Mouse (Mus musculus) limb, embryonic 13.5 days (tissue): Measurements from ENCODE around the gene Podxl. TPM values are rescaled to one million over a fixed set of nuclear protein-coding genes. Genes with fewer than 3 reads are reported as not detected.

ENCODE experiments used
- ATAC-seq: fragments of 200-750 bp; cut with Nextera tagmentation; 2 replicates; pipeline ENCODE4 v1.8.0; 2017; ENCODE audit warnings: low read depth, moderate number of reproducible peaks, moderate TSS enrichment; ENCODE audit not compliant: low FRiP score
- H3K27ac ChIP-seq: fragments of 300-500 bp; sonication (generic); 2 replicates; pipeline ENCODE4 v1.5.1; 2015; ENCODE audit warnings: inconsistent platforms, mild to moderate bottlenecking, moderate library complexity
- H3K27me3 ChIP-seq: fragments of 300-500 bp; sonication (generic); 2 replicates; pipeline ENCODE4 v1.6.1; 2015; ENCODE audit warnings: mild to moderate bottlenecking, inconsistent platforms
- H3K36me3 ChIP-seq: fragments of 300-500 bp; sonication (generic); 2 replicates; pipeline ENCODE4 v1.6.1; 2015; ENCODE audit warnings: inconsistent platforms, mild to moderate bottlenecking, moderate library complexity
- H3K4me1 ChIP-seq: fragments of 300-500 bp; sonication (generic); 2 replicates; pipeline ENCODE4 v1.6.1; 2015; ENCODE audit warnings: inconsistent platforms
- H3K4me2 ChIP-seq: fragments of 300-500 bp; sonication (generic); replicated peaks from 2 replicates; pipeline ENCODE4 v1.6.1; 2015; ENCODE audit warnings: inconsistent platforms, mild to moderate bottlenecking, moderate library complexity
- H3K4me3 ChIP-seq: fragments of 300-500 bp; sonication (generic); 2 replicates; pipeline ENCODE4 v1.5.1; 2015; ENCODE audit warnings: moderate library complexity, mild to moderate bottlenecking, inconsistent platforms
- H3K9ac ChIP-seq: fragments of 300-500 bp; sonication (generic); 2 replicates; pipeline ENCODE4 v1.6.1; 2015; ENCODE audit warnings: mild to moderate bottlenecking, inconsistent platforms
- H3K9me3 ChIP-seq: fragments of 300-500 bp; sonication (generic); 2 replicates; pipeline ENCODE4 v1.6.1; 2016; ENCODE audit warnings: inconsistent platforms
- WGBS: fragments of 180-500 bp; shearing (Covaris S2); methylation state at CpG from one replicate; pipeline ENCODE4 v1.1.7; 2015; 5-methylcytosine and 5-hydroxymethylcytosine counted together
- polyA plus RNA-seq: library from polyadenylated mRNA; unstranded; fragments of >200 nt; fragmentation: Nextera tagmentation; extraction: Ambion mirVana; gene quantifications from 2 replicates; pipeline ENCODE4 v1.2.1, GENCODE M21; 2015

Podxl gene
- polyA plus RNA-seq, 1 experiment from 2014 or later = 7.4 TPM

GRCm38 (mm10) chr6:31486601-31487000 is 77.2 kb downstream of the Podxl start:
- ATAC-seq = no peak
- Histone ChIP-seq H3K9ac (no peak overlapping the region), H3K36me3 (peaks cover 40% of the 10 kb centered on the region), H3K9me3 (no peaks in the 10 kb centered on the region), H3K27me3 (no peaks in the 10 kb centered on the region), H3K4me2 (no peak overlapping the region), H3K4me3 (no peak overlapping the region), H3K4me1 (no peaks in the 10 kb centered on the region), H3K27ac (no peak overlapping the region)
- 65% methylated on average over 2 of the region's 2 CpGs for WGBS

- ATAC-seq = no peak
- 77% methylated on average over 4 of the region's 4 CpGs for WGBS
- H3K9ac ChIP-seq = no peak overlapping the region
- H3K27ac ChIP-seq = no peak overlapping the region
- no peaks in the 10 kb centered on the region for H3K27me3 ChIP-seq
- H3K36me3 ChIP-seq = peaks cover 32% of the 10 kb centered on the region
- no peak overlapping the region for H3K4me2 ChIP-seq
- H3K9me3 ChIP-seq = no peaks in the 10 kb centered on the region
- no peaks in the 10 kb centered on the region for H3K4me1 ChIP-seq
- no peak overlapping the region for H3K4me3 ChIP-seq
Measured at GRCm38 (mm10) chr6:31480008-31480407, 83.8 kb downstream of the Podxl start.

GRCm38 (mm10) chr6:31478221-31478620 is 85.6 kb downstream of the Podxl start:
- no peak for ATAC-seq
- 80% methylated on average over 4 of the region's 4 CpGs for WGBS
- no peak overlapping the region for H3K9ac ChIP-seq

More at GRCm38 (mm10) chr6:31478221-31478620, 85.6 kb downstream of the Podxl start:
- no peak overlapping the region for H3K4me2 ChIP-seq
- no peak overlapping the region for H3K27ac ChIP-seq
- no peak overlapping the region for H3K4me3 ChIP-seq
- H3K4me1 ChIP-seq = no peaks in the 10 kb centered on the region
- H3K27me3 ChIP-seq = no peaks in the 10 kb centered on the region
- H3K36me3 ChIP-seq = peaks cover 41% of the 10 kb centered on the region
- no peaks in the 10 kb centered on the region for H3K9me3 ChIP-seq

Other genes with a start within 250 kb of the Podxl start
- 188 and 194 TPM in 2 replicates for gene Mkln1, start 165.2 kb downstream of the Podxl start, polyA plus RNA-seq